Mouse (Mus musculus) spleen, postnatal 4 days (tissue): ENCODE results near the gene Olfr640.

ENCODE experiments used
- DNase-seq, 2 experiments: peaks; one replicate each; pipeline ENCODE4 v3.0.0; 2022; ENCODE audit warnings: low spot score in 2 of 2

The Olfr640 gene

DNA sequence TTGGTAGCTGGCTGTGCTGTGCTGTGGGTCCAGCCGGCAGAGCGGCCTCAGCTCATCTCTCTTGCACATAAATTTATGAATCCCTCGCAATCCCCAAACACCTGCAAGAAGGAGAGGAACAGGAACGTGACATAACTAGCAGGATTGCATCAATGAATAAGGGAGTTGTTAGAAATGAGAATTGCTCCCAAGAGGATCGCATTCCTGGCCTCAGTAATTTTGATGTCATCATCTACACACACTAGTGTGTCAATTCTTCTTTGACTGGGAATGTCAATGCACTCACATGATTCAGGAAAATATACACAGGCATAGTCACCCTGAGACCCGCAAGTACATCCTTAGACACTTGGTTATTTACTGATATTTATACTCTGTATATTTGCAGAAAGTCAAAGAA, at the start of gene Olfr640:
Olfr640 (minus strand) TSS at position 101 of the 400 bp plus-strand sequence.
- DNase-seq, result no peak

DNA sequence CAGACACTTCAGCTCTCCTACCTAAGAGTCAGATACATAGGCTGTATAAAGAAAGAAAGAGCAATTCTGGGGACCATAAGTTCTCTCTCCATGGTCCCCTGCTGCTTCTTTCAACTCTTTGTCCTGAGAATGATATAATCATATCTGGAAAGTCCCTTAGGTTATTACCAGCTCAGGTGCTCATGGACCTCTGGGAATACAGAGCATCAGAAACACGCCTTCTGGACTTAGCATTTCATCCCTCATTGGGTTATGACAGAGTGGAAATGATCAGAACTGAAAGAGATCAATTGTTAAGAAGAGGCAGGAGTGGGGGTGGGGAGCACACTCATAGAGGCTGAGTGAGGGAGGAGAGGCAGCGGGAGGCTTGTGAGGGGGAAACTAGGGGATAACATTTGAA, 46.4 kb upstream of the Olfr640 start, which contains the start of gene Olfr644:
Olfr644 (minus strand) TSS at position 101 of the 400 bp plus-strand sequence.
- no peak for DNase-seq

DNA sequence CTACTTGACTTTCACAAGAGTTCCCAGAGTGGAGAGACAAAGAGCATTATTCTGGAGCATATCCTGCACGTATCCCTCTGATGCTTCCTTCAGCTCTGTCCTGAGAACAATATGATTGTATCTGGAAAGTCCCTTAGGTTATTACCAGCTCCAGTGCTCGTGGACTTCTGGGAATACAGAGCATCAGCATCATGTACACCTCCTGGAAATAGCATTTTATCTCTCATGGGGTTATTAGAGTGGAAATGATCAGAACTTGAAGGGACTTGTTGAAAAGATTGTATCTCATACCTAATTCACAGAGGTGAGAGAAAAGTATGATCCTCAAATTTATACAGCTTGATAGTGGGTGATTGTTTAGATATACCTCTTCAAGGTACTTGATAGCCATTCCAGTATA, 36.0 kb upstream of the Olfr640 start, which contains the start of gene 4930516K23Rik:
4930516K23Rik (minus strand) TSS at position 101 of the 400 bp plus-strand sequence.
- no peak for DNase-seq

DNA sequence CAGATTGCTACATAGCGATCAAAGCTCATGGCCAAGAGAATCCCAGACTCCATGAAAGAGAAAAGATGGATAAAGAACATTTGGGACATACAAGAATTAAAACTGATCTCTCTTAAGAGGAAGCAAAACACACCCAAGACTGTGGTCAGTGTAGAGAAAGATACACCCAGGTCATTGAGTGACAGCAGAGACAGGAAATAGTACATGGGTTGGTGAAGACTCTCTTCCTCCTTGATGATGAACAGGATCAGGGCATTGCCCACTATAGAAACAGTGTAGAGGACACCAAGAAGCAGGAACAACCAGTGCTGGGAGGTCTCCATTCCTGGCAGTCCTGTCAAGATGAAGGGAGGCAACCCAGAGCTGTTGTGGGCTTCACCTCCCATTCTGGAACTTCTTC, 33.8 kb upstream of the Olfr640 start:
- no peak for DNase-seq

DNA sequence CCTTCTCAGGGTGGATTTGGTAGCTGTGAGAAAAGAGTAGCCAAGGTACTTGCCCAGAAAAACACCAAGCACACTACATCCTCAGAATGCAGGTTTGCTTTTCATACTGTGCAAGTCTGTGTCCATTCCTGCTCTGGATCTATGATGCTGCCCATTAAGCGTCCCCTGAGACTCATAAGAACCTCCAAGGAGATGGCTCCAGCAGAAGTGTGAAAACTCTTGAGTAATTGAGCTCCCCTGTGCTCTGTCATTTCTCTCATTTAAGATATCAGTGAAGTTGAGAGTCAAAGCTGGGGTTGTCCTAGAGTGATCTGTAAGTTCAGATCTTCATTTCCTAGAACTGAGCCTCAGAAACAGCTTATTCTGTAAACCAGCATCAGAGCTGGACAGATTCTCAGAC, 27.2 kb upstream of the Olfr640 start, which contains the start of gene Olfr642:
Olfr642 (minus strand) TSS at position 101 of the 400 bp plus-strand sequence.
- DNase-seq, result no peak

DNA sequence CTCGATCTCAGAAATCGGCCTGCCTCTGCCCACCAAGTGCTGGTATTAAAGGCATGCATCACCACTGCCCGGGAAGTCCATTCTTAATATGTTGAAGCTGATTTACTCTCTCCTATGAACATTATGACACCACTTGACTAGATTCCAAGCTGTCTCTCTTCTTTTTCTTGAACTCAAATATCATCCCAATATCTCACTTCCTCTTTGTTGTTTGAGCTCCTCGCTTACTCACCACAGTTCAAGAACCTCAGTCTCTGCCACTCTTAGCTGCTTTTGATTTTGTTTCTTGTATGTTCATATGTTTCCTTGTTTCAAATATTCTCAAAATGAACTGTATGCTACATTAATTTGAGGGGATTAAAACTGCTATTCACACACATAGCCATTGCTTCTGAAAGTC, 25.4 kb upstream of the Olfr640 start:
- no peak for DNase-seq

DNA sequence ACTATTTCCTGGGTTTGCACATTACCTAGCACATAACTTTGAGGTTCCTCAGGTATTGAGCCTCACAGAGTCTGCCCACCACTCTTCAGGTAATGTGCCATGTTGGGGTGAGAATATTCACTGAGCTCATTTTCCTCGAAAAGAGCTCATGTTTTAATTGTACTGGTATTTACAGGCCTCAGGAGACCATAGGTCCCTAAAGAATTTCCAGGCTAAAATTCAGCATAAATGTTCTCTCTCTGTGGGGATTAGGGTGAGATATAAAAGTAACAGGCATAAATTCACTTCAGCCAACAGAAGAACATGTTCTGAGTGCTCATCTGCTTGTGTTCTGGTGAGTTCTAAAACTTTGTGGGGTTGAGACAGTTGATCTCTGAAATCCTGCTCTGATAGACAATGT, 9.8 kb upstream of the Olfr640 start, which contains the start of gene Olfr641:
Olfr641 (plus strand) TSS at position 301 of the 400 bp plus-strand sequence.
- DNase-seq, result no peak

DNA sequence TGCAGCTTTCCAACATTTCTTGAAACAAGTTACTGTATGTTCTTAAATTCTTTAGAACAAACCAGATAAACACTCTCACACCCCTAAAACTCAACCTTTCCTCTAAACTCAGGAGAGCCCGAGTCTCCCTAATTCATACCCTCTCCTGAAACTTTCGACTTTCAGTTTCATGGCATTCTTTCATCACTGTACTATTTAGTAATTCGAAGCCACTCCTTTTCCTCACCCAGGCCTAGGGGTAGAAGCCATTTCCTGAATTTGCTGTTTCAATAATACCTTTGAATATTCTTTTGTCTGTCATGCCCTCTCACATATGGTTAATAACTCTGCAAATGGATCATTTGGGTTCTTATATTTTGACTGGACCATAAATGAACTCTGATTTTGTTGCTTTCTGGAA, 1.6 kb upstream of the Olfr640 start:
- no peak for DNase-seq

DNA sequence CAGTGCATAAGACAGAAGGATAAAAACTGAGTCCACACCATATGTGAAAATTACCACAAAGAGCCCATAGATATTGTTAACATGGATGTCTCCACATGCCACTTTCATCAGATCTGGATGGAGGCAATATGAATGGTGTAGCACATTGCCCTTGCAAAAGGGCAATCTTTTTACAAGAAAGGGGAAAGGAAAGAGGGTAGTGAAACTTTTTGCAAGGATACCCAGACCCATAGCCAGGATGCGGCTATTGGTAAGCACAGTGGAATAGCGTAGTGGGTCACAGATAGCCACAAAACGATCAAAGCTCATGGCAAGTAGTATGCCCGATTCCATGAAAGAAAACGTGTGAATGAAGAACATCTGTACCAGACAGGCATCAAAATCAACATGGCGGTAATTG, 3.7 kb downstream of the Olfr640 start:
- no peak for DNase-seq

DNA sequence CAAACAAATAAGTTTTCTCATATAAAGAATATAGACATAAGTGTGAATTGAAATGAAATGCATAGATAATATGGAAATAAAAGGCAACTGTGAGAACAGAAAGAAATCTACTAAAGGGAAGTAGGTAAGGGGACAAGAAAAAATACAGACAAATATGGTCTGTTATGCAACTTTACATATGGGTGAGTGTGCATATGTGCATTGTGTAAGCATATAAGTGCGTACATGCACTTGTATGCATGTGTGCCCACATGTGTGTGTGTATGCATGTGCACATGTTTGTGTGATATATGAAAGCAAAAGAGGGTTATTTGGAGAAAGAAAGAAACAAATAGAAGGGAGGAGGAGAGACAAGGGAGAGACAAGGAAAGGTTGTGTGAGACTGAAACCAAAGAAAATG, 6.4 kb downstream of the Olfr640 start:
- no peak for DNase-seq

DNA sequence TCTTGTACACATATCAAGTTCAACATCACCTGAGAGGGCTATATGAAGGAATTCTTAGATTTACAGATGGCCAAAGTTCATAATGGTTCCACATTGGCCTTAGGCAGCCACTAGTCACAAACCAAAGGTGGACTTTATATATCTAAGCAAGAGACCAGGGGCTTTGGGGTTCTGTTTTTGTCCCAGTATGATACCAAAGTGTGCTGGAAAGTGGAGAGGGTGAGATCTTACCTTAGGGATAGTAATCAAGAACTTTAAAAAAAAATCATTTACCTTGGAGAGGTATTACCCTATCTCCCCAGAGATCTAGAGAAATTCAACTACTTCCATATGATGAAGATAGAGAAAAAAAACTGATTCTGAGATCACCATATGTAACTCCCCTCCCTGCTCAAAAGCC, 8.2 kb downstream of the Olfr640 start, which contains the start of gene Olfr639:
Olfr639 (minus strand) TSS at position 101 of the 400 bp plus-strand sequence.
- DNase-seq, result no peak

DNA sequence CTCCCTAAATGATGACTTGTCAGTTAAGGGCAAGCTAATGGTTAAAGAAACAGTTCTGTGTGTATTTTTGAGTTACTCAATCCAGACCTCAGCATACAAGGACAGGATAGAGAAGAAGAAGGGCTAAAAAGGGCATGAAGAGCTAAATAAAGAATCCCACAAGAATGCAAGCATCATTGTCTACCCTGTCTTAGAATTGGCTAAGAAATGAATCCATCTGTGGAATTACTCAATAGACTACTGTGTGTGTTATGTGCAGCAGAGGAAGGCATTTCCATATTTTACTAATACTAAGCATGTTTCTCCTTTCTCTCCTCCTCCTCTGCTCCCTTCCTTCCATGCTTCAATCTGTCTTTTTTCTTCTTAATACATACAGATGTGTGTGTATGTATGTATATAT, 26.2 kb downstream of the Olfr640 start:
- no peak for DNase-seq

DNA sequence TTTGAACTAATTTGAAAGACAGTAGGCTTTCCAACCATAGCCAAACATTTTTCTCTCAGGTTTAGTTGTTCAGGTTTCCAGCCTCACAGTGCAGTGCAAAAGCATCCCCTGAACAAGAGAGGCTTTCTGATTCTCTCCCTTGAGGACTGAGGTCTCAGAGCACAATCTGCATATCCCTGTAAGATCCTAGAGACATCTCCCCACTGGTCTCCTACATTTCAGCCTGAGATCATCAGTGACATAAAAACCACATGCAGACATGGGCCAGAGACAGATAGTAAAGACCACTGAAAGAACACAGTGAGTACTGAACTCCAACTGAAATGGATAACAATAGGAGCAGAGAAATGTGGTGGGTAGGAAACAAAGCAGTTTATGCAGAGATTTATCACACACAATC, 26.9 kb downstream of the Olfr640 start, which contains the start of gene Olfr638:
Olfr638 (plus strand) TSS at position 301 of the 400 bp plus-strand sequence.
- DNase-seq, result no peak

DNA sequence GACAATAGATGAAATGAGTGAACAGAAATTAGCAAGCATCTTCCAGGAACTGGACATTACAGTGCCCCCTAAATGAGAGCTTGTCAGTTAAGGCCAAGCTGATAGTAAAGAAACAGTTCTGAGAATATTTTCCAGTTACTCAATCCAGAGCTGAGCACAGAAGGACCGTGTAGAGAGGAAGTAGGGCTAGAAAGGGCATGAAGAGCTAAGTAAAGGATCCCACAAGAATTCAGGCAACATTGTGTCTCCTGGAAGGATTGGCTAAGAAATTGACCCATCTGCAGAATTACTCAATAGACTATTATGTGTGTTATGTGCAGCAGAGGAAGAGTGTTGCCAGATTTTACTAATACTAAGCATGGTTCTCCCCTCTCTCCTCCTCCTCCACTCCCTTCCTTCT, 53.6 kb downstream of the Olfr640 start:
- DNase-seq, result no peak

DNA sequence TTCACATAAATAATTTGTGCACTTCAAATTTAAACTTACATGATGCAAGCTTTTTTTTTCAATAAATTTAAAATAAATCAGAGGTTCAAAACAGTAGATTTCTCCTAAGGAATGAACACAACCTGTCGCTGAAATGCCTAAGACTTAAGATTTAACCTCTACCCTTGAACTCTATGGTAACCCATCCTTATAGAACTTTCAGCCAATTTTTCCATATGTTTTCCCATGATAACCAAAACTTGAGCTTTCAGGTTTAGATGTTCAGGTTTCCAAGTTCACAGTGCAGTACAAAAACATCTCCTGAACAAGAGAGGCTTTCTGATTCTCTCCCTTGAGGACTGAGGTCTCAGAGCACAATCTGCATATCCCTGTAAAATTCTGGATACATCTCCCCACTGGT, 54.5 kb downstream of the Olfr640 start, which contains the start of gene Olfr635:
Olfr635 (plus strand) TSS at position 301 of the 400 bp plus-strand sequence.
- DNase-seq, result no peak
